Mouse (Mus musculus) midbrain, postnatal 0 days (tissue): ENCODE measurements around the gene Ehmt2. TPM values are rescaled to one million over a fixed set of nuclear protein-coding genes. Genes with fewer than 3 reads are reported as not detected.
"Not testable (repeated sequence)": the region's sequence is repeated elsewhere in the genome, so short reads cannot be mapped to it uniquely, and the experiment has no call there.

Experiments
- ATAC-seq: fragments of 200-750 bp; cut with Nextera tagmentation; 2 replicates; pipeline ENCODE4 v1.8.0; 2017; ENCODE audit warnings: moderate number of reproducible peaks, mild to moderate bottlenecking, moderate TSS enrichment, moderate library complexity; ENCODE audit not compliant: low FRiP score
- DNase-seq: peaks from one replicate; pipeline ENCODE4 v3.0.0-alpha.2; 2015; ENCODE audit warnings: low spot score
- H3K27ac ChIP-seq: fragments of 300-500 bp; sonication (generic); 2 replicates; pipeline ENCODE4 v1.5.1; 2014; ENCODE audit warnings: low read depth, mild to moderate bottlenecking, low read length, mixed read lengths
- H3K27me3 ChIP-seq: fragments of 300-500 bp; sonication (generic); 2 replicates; pipeline ENCODE4 v1.6.1; 2014; ENCODE audit warnings: low read length, control low read depth, mixed read lengths; ENCODE audit not compliant: insufficient read depth
- H3K36me3 ChIP-seq: fragments of 300-500 bp; sonication (generic); 2 replicates; pipeline ENCODE4 v1.6.1; 2014; ENCODE audit warnings: low read length, control low read depth, mixed read lengths; ENCODE audit not compliant: insufficient read depth
- H3K4me1 ChIP-seq: fragments of 300-500 bp; sonication (generic); 2 replicates; pipeline ENCODE4 v1.6.1; 2014; ENCODE audit warnings: mild to moderate bottlenecking, control low read depth, antibody characterized with exemption, low read length, mixed read lengths; ENCODE audit not compliant: insufficient read depth
- H3K4me2 ChIP-seq: fragments of 300-500 bp; sonication (generic); 2 replicates; pipeline ENCODE4 v1.6.1; 2014; ENCODE audit warnings: low read depth, mild to moderate bottlenecking, low read length, mixed read lengths; ENCODE audit not compliant: poor library complexity, severe bottlenecking
- H3K4me3 ChIP-seq: fragments of 300-500 bp; sonication (generic); 2 replicates; pipeline ENCODE4 v1.5.1; 2014; ENCODE audit warnings: low read depth, mild to moderate bottlenecking, low read length, moderate library complexity
- H3K9ac ChIP-seq: fragments of 300-500 bp; sonication (generic); replicated peaks from 2 replicates; pipeline ENCODE4 v1.6.1; 2014; ENCODE audit warnings: mild to moderate bottlenecking, low read length, moderate library complexity, mixed read lengths; ENCODE audit not compliant: poor library complexity, severe bottlenecking
- H3K9me3 ChIP-seq: fragments of 300-500 bp; sonication (generic); 2 replicates; pipeline ENCODE4 v1.6.1; 2016; ENCODE audit warnings: low read length, control low read depth
- CTCF ChIP-seq: IDR thresholded peaks from 2 replicates; pipeline ENCODE4 v1.5.1; 2016; ENCODE audit warnings: antibody characterized with exemption, mild to moderate bottlenecking
- WGBS: fragments of 180-500 bp; shearing (Covaris S2); extraction: QIAGEN DNeasy Blood & Tissue Kit; methylation state at CpG from one replicate; pipeline ENCODE4 v1.1.7; 2014; 5-methylcytosine and 5-hydroxymethylcytosine counted together
- polyA plus RNA-seq: library from polyadenylated mRNA; unstranded; fragments of >200 nt; fragmentation: Nextera tagmentation; extraction: Ambion mirVana; gene quantifications from 2 replicates; pipeline ENCODE4 v1.2.1, GENCODE M21; 2015
- total RNA-seq: library from RNA; depleted of rRNA; stranded (reverse); fragments of >200 nt; gene quantifications from 2 replicates; pipeline ENCODE4 v1.2.3, GENCODE M21; 2014

Gene Ehmt2
- total and polyA plus RNA-seq, 2 experiments from 2014 or later = 69.0 to 375 TPM

- DNase-seq = no peak
- Histone ChIP-seq H3K9me3 (no peaks in the 10 kb centered on the region), H3K9ac (no peak overlapping the region), H3K4me2 (no peak overlapping the region), H3K4me1 (0 out of 2 replicates have a peak, but pooled peaks cover 5% of the 10 kb centered on the region), H3K4me3 (no peak overlapping the region), H3K27me3 (no peaks in the 10 kb centered on the region), H3K36me3 (peaks cover 7% of the 10 kb centered on the region; the same call in 1 of the 2 replicates), H3K27ac (no peak overlapping the region)
- ATAC-seq = no peak
- no peak for TF ChIP-seq CTCF
- whole genome bisulfite sequencing = 92% methylated on average over 5 of the region's 5 CpGs
These were observed 48.3 kb downstream of the Ehmt2 start for GRCm38 (mm10) chr17:34946486-34947140.

GRCm38 (mm10) chr17:34947606-34948005, 49.3 kb downstream of the Ehmt2 start:
- Histone ChIP-seq H3K4me3 (no peak overlapping the region), H3K4me2 (no peak overlapping the region), H3K27me3 (no peaks in the 10 kb centered on the region), H3K4me1 (0 out of 2 replicates have a peak, but pooled peaks cover 5% of the 10 kb centered on the region), H3K36me3 (peaks cover 7% of the 10 kb centered on the region; the same call in 1 of the 2 replicates), H3K9me3 (no peaks in the 10 kb centered on the region), H3K27ac (no peak overlapping the region), H3K9ac (no peak overlapping the region)
- ATAC-seq (no peak), DNase-seq (peak; percentile 27)
- WGBS = 29% methylated on average over 8 of the region's 8 CpGs
- TF ChIP-seq CTCF = peak; percentile 59

- H3K9ac ChIP-seq, H3K4me3 ChIP-seq, H3K4me1 ChIP-seq, H3K9me3 ChIP-seq, ATAC-seq, DNase-seq, H3K4me2 ChIP-seq, H3K27ac ChIP-seq, H3K27me3 ChIP-seq, H3K36me3 ChIP-seq: not testable (repeated sequence)
- 60% methylated on average over 9 of the region's 9 CpGs for WGBS
These were observed 50.7 kb downstream of the Ehmt2 start for GRCm38 (mm10) chr17:34948721-34949552.

GRCm38 (mm10) chr17:34949553-34949969, 51.3 kb downstream of the Ehmt2 start:
- no peaks in the 10 kb centered on the region for H3K9me3 ChIP-seq
- H3K4me2 ChIP-seq = no peak overlapping the region
- DNase-seq (no peak), ATAC-seq (no peak)
- H3K4me3 ChIP-seq = no peak overlapping the region
- H3K9ac ChIP-seq = no peak overlapping the region
- H3K4me1 ChIP-seq = 0 out of 2 replicates have a peak, but pooled peaks cover 5% of the 10 kb centered on the region
- peaks cover 7% of the 10 kb centered on the region; the same call in 1 of the 2 replicates for H3K36me3 ChIP-seq
- TF ChIP-seq CTCF = no peak
- no peak overlapping the region for H3K27ac ChIP-seq
- H3K27me3 ChIP-seq = no peaks in the 10 kb centered on the region
- WGBS = 44% methylated on average over 4 of the region's 4 CpGs

GRCm38 (mm10) chr17:34950514-34951455, 52.5 kb downstream of the Ehmt2 start:
- H3K27me3 ChIP-seq = peaks cover 6% of the 10 kb centered on the region; the same call in 1 of the 2 replicates
- H3K36me3 ChIP-seq = peaks cover 7% of the 10 kb centered on the region; the same call in 1 of the 2 replicates
- peak overlapping the region; percentile 77 for H3K4me2 ChIP-seq
- H3K9ac ChIP-seq = peak overlapping the region; percentile 97
- 0 out of 2 replicates have a peak, but pooled peaks cover 5% of the 10 kb centered on the region for H3K4me1 ChIP-seq
- H3K4me3 ChIP-seq = peak overlapping the region; percentile 88
- TF ChIP-seq CTCF = peak; percentile 47
- H3K9me3 ChIP-seq = no peaks in the 10 kb centered on the region
- peak overlapping the region; percentile 93 for H3K27ac ChIP-seq
- WGBS = 35% methylated on average over 10 of the region's 10 CpGs
- DNase-seq (no peak), ATAC-seq (no peak)
